Mouse (Mus musculus) midbrain, embryonic 15.5 days (tissue): ENCODE results near the gene Ebf1. TPM values are rescaled to one million over a fixed set of nuclear protein-coding genes. Genes with fewer than 3 reads are reported as not detected.

Experiments used
- ATAC-seq: fragments of 200-750 bp; cut with Nextera tagmentation; replicated peaks from 2 replicates; pipeline ENCODE4 v1.8.0; 2017; ENCODE audit warnings: moderate TSS enrichment
- H3K27ac ChIP-seq: fragments of 300-500 bp; sonication (generic); 2 replicates; pipeline ENCODE4 v1.5.1; 2015; ENCODE audit warnings: mild to moderate bottlenecking, inconsistent platforms
- H3K27me3 ChIP-seq: fragments of 300-500 bp; sonication (generic); replicated peaks from 2 replicates; pipeline ENCODE4 v1.6.1; 2015; ENCODE audit warnings: inconsistent platforms
- H3K36me3 ChIP-seq: fragments of 300-500 bp; sonication (generic); replicated peaks from 2 replicates; pipeline ENCODE4 v1.6.1; 2015; ENCODE audit warnings: inconsistent platforms
- H3K4me1 ChIP-seq: fragments of 300-500 bp; sonication (generic); 2 replicates; pipeline ENCODE4 v1.6.1; 2015; ENCODE audit warnings: inconsistent platforms
- H3K4me2 ChIP-seq: fragments of 300-500 bp; sonication (generic); 2 replicates; pipeline ENCODE4 v1.6.1; 2015; ENCODE audit warnings: inconsistent platforms, mild to moderate bottlenecking, moderate library complexity
- H3K4me3 ChIP-seq: fragments of 300-500 bp; sonication (generic); 2 replicates; pipeline ENCODE4 v1.5.1; 2015; ENCODE audit warnings: mild to moderate bottlenecking, inconsistent platforms
- H3K9ac ChIP-seq: fragments of 300-500 bp; sonication (generic); 2 replicates; pipeline ENCODE4 v1.6.1; 2015; ENCODE audit warnings: mild to moderate bottlenecking, inconsistent platforms
- H3K9me3 ChIP-seq: fragments of 300-500 bp; sonication (generic); 2 replicates; pipeline ENCODE4 v1.6.1; 2016; ENCODE audit warnings: inconsistent platforms
- WGBS: fragments of 180-500 bp; shearing (Covaris S2); methylation state at CpG from one replicate; pipeline ENCODE4 v1.1.7; 2015; ENCODE audit warnings: mixed read lengths; 5-methylcytosine and 5-hydroxymethylcytosine counted together
- polyA plus RNA-seq: library from polyadenylated mRNA; unstranded; fragments of >200 nt; fragmentation: Nextera tagmentation; extraction: Ambion mirVana; gene quantifications from 2 replicates; pipeline ENCODE4 v1.2.1, GENCODE M21; 2015

Gene Ebf1
- polyA plus RNA-seq, 1 experiment from 2014 or later = 68.9 TPM

GRCm38 (mm10) chr11:44620694-44621446 is 3.8 kb downstream of the Ebf1 start:
- ATAC-seq = no peak
- 24% methylated on average over 18 of the region's 19 CpGs for WGBS
- peak overlapping the region; percentile 62 for H3K4me3 ChIP-seq
- H3K27ac ChIP-seq = no peak overlapping the region
- no peaks in the 10 kb centered on the region for H3K9me3 ChIP-seq
- H3K4me2 ChIP-seq = peak overlapping the region; percentile 91
- peaks cover 19% of the 10 kb centered on the region for H3K27me3 ChIP-seq
- H3K4me1 ChIP-seq = peaks cover 24% of the 10 kb centered on the region
- H3K9ac ChIP-seq = no peak overlapping the region
- H3K36me3 ChIP-seq = no peaks in the 10 kb centered on the region

GRCm38 (mm10) chr11:44621615-44622014 is 4.5 kb downstream of the Ebf1 start:
- Histone ChIP-seq H3K27me3 (peaks cover 14% of the 10 kb centered on the region), H3K9me3 (no peaks in the 10 kb centered on the region), H3K4me2 (peak overlapping the region; percentile 91), H3K4me3 (peak overlapping the region; percentile 62), H3K4me1 (peaks cover 21% of the 10 kb centered on the region), H3K36me3 (no peaks in the 10 kb centered on the region), H3K27ac (no peak overlapping the region), H3K9ac (0 out of 2 replicates have a peak overlapping the region, but pooled peaks have one; percentile 8)
- no peak for ATAC-seq
- 32% methylated on average over 10 of the region's 10 CpGs for WGBS

DNA sequence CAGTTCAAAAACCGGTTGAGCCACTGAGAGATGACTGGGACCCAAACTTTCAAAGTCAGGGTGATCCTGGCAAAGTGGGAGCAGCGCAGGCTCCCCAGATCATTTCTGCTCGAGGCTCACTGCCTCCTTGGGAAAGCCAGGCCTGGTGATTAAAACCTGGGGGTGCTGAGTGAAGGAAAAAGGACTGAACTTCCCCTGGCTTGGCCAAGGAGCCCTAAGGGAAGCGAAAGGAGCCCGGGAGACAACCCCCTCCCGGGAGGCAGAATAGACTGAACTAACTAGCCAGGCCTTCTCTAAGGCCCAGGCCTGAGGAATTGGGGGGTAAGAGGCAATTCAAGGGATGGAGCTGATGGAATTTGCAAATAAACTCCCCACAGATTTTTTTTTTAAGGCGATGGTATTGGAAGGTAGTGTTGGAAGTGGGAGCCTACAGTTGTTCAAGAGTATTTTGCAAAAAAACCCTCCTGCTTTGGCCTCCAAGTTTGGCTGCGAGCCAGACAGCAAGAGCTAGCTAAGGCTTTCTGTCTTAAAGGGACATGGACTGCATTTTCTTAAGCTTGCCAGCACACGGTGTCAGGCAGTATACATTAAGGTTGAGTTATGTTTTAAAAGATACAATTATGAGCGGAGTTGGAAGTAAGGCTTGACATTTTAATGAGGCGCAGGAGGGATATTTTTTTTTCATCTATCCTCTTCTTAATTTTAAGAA is 5.1 kb downstream of the Ebf1 start:
- H3K4me3 ChIP-seq = peak overlapping the region; percentile 62
- H3K4me2 ChIP-seq = peak overlapping the region; percentile 91
- H3K27me3 ChIP-seq = peaks cover 11% of the 10 kb centered on the region
- 26% methylated on average over 11 of the region's 11 CpGs for WGBS
- H3K36me3 ChIP-seq = no peaks in the 10 kb centered on the region
- H3K9me3 ChIP-seq = no peaks in the 10 kb centered on the region
- peak overlapping the region; percentile 31; the same call in 1 of the 2 replicates for H3K27ac ChIP-seq
- H3K9ac ChIP-seq = peak overlapping the region; percentile 8; the same call in 1 of the 2 replicates
- peaks cover 19% of the 10 kb centered on the region for H3K4me1 ChIP-seq
- no peak for ATAC-seq

GRCm38 (mm10) chr11:44624564-44624963 is 7.4 kb downstream of the Ebf1 start:
- H3K36me3 ChIP-seq = no peaks in the 10 kb centered on the region
- no peak overlapping the region for H3K27ac ChIP-seq
- no peak overlapping the region for H3K4me2 ChIP-seq
- H3K27me3 ChIP-seq = peaks cover 11% of the 10 kb centered on the region
- ATAC-seq = no peak
- H3K9me3 ChIP-seq = no peaks in the 10 kb centered on the region
- WGBS = 77% methylated on average over 5 of the region's 5 CpGs
- H3K4me3 ChIP-seq = no peak overlapping the region
- H3K9ac ChIP-seq = no peak overlapping the region
- peaks cover 25% of the 10 kb centered on the region for H3K4me1 ChIP-seq

DNA sequence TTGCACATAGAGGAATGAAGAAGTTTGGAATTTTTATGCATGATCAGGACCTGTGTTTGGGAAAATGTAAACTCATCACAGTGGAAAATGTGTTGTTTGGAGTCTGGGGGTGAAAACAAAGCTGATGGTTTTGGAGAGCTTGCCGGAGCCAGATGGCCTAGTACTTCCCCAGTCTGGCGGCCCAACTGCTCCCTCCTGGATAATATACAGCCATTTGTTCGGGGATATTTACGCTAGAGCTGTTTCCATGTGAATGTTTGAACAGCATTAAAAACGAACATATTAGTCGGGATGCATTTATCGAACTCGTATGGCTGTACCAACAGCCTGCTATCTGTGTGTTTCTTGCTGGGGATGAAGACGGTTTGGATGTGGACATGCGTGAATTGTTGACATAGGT is 8.9 kb downstream of the Ebf1 start:
- no peak overlapping the region for H3K9ac ChIP-seq
- WGBS = 73% methylated on average over 10 of the region's 10 CpGs
- H3K4me1 ChIP-seq = peaks cover 17% of the 10 kb centered on the region
- ATAC-seq = no peak
- H3K4me2 ChIP-seq = peak overlapping the region; percentile 14
- H3K27me3 ChIP-seq = peaks cover 6% of the 10 kb centered on the region; the same call in 1 of the 2 replicates
- H3K36me3 ChIP-seq = no peaks in the 10 kb centered on the region
- H3K4me3 ChIP-seq = no peak overlapping the region
- no peaks in the 10 kb centered on the region for H3K9me3 ChIP-seq
- no peak overlapping the region for H3K27ac ChIP-seq

DNA sequence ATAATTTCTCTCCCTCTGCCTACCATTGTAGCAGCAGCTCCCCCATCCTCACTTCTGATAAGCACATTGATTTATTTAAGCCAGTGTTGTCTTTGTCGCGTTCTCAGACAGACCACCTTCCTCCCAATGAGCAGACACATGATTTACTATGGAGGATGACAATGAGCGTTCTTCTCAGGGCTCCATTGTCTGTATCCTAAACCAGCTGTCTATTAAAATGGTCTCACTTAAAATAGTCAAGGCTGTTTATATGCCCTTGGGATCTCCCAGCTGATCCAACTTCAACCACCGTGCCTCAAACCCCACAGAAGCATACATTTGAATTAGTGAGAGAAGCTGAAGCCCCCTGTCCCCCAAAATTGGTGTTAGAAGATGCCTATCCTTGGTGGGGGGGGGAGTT is 11.3 kb downstream of the Ebf1 start:
- no peak for ATAC-seq
- H3K4me1 ChIP-seq = peaks cover 19% of the 10 kb centered on the region; the same call in 1 of the 2 replicates

DNA sequence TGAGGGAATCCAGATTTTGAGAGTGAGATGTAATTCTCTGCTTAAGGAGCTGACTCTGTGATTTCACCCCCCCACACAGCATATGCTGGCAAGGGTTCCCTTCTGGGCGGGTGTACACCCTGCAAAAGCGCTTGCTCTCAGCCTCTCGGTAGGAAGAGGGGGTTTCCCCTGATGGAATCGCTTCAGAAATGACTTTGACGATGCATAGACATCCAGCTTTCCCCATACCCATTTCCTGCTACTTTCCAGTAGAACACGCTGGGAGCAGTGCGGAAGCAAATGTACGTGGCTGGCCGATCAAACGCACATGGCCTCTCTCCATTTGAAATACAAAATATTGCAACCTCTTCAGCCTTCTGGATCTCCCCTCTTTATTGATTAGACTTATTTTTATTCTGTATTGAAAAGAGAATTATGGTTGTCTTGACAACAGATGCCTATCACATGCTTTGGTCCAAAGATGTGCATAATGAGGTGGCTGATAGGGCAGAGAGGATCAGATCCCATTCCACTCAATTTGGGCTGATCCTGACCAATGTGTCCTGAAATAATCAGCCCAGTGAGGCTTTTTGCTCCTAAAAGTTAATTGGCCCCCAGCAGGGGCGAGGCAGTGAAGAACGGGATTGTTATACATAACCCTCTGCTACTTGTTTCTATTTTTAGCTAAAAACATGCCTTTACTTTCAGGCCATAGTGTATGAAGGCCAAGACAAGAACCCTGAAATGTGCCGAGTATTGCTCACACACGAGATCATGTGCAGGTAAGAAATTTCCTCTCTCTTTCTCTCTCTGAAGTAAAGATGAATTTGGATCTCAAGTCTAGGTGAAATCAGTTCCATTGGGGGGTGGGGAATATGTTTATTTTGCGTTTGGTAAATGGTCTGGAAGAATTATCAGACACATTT is 15.2 kb downstream of the Ebf1 start:
- Histone ChIP-seq H3K4me3 (no peak overlapping the region), H3K9ac (no peak overlapping the region), H3K9me3 (no peaks in the 10 kb centered on the region), H3K27ac (no peak overlapping the region), H3K4me2 (no peak overlapping the region), H3K27me3 (no peaks in the 10 kb centered on the region), H3K4me1 (peaks cover 19% of the 10 kb centered on the region), H3K36me3 (no peaks in the 10 kb centered on the region)
- 75% methylated on average over 15 of the region's 15 CpGs for WGBS
- no peak for ATAC-seq

More for the DNA sequence above, 11.3 kb downstream of the Ebf1 start:
- WGBS = 31% methylated on average over 4 of the region's 4 CpGs
- no peaks in the 10 kb centered on the region for H3K36me3 ChIP-seq
- no peak overlapping the region for H3K4me3 ChIP-seq
- H3K27ac ChIP-seq = no peak overlapping the region
- H3K27me3 ChIP-seq = no peaks in the 10 kb centered on the region
- no peaks in the 10 kb centered on the region for H3K9me3 ChIP-seq
- no peak overlapping the region for H3K9ac ChIP-seq
- no peak overlapping the region for H3K4me2 ChIP-seq

DNA sequence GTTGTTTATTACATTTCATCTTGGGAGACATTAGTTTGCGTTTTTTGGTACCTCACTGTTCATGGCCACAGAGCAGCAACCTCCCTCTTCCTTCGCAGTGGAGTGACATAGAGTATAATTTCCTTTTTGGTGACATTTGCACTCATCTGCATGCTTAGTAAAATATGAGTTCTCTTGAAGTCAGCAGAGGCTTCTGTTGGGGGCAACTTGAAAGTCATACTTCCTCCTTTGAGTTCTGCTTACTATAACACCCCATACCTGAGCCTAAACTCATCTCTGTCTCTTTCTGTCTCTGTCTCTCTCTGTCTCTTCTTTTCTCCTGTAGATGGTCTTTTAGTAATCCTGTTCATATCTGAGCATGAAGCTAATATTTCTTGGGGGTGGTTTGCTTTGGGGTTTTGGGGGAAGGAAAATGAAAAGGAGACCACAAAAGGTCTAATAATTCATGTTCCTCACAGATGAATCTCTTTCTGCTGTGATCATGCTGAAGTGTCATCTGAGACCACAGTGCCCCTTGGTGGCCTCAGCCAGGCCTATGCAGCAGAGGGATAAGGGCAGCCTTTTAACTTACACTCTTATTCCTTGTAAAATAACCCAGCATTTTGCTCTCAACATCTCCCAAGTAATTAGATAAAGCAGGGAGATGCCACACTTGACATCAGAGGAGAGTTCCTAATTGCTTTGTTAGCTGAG is 16.0 kb downstream of the Ebf1 start:
- Histone ChIP-seq H3K4me1 (peaks cover 19% of the 10 kb centered on the region), H3K27ac (no peak overlapping the region), H3K4me3 (no peak overlapping the region), H3K4me2 (no peak overlapping the region), H3K27me3 (no peaks in the 10 kb centered on the region), H3K36me3 (no peaks in the 10 kb centered on the region), H3K9ac (no peak overlapping the region), H3K9me3 (no peaks in the 10 kb centered on the region)
- 93% methylated on average over 2 of the region's 2 CpGs for WGBS
- no peak for ATAC-seq

GRCm38 (mm10) chr11:44634552-44635193 is 17.6 kb downstream of the Ebf1 start:
- no peak overlapping the region for H3K9ac ChIP-seq
- no peak overlapping the region for H3K4me2 ChIP-seq
- no peaks in the 10 kb centered on the region for H3K27me3 ChIP-seq
- H3K9me3 ChIP-seq = no peaks in the 10 kb centered on the region
- no peaks in the 10 kb centered on the region for H3K36me3 ChIP-seq
- no peak overlapping the region for H3K4me3 ChIP-seq
- H3K27ac ChIP-seq = 0 out of 2 replicates have a peak overlapping the region, but pooled peaks have one; percentile 46
- WGBS = 71% methylated on average over 6 of the region's 6 CpGs
- ATAC-seq = no peak
- H3K4me1 ChIP-seq = peaks cover 11% of the 10 kb centered on the region

DNA sequence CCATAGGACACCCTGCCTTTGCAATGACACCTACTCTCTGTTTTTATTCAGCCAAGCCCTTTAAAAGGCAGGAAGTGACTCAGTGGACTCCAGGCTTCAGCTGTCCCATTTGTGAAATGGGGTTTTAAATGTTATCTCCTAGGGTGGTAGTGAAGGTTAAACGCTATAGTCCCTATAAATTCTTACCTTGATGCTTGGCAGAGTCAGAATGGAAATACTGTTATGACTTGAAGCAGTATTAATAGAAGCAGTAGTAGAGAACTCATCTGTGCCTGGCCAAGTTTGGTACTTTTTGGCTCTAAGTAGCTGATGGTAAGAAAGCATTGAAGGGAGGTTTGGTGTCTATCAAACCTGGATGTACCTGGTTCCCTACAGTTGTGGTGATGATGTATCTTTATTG is 19.1 kb downstream of the Ebf1 start:
- 93% methylated on average over 1 of the region's 1 CpGs for WGBS
- no peak overlapping the region for H3K4me3 ChIP-seq
- H3K9me3 ChIP-seq = no peaks in the 10 kb centered on the region
- H3K27ac ChIP-seq = no peak overlapping the region
- H3K27me3 ChIP-seq = no peaks in the 10 kb centered on the region
- no peak overlapping the region for H3K9ac ChIP-seq
- H3K4me1 ChIP-seq = peaks cover 11% of the 10 kb centered on the region
- H3K36me3 ChIP-seq = no peaks in the 10 kb centered on the region
- ATAC-seq = no peak
- H3K4me2 ChIP-seq = no peak overlapping the region

DNA sequence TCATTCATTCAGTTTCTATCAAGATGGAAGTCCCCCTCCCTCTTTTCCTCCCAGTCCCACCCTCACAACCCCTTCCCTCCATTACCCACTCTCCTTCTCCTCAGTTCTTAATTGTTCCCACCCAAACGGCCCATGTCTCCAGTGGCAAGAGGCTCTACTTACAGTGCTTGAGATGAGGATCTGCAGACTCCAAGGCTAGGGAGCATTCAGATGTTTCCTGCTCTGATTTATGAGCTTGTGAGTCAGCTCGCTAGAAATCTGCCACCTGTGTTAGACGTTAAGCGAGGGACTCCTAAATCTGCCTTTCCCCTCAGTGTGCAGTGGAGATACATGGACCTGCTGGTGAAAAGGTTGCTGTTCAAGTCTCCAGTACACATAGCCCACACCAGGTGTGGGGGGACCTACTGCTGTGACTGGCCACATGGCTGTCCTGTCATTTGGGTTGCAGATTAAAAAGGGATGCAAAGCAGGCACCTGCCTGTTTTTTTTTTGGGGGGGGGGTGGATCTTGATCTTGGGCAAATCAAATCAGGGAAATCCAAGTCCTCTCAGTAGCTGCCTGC is 21.2 kb downstream of the Ebf1 start:
- Histone ChIP-seq H3K36me3 (no peaks in the 10 kb centered on the region), H3K4me2 (no peak overlapping the region), H3K27me3 (no peaks in the 10 kb centered on the region), H3K27ac (no peak overlapping the region), H3K4me1 (peaks cover 8% of the 10 kb centered on the region), H3K9me3 (no peaks in the 10 kb centered on the region), H3K4me3 (no peak overlapping the region), H3K9ac (no peak overlapping the region)
- ATAC-seq = no peak
- 81% methylated on average over 4 of the region's 4 CpGs for WGBS
